Mouse (Mus musculus) erythroblast, embryonic 14.5 days (primary cell): Measurements from ENCODE around the gene Slc46a3.

Experiments
- GATA1 ChIP-seq: IDR thresholded peaks from 2 replicates; pipeline ENCODE4 v1.6.1; 2012; ENCODE audit warnings: low read length, inconsistent platforms, mixed read lengths
- TAL1 ChIP-seq: IDR thresholded peaks from 3 replicates; pipeline ENCODE4 v1.6.1; 2012; ENCODE audit warnings: low read length, inconsistent platforms, mixed read lengths

DNA sequence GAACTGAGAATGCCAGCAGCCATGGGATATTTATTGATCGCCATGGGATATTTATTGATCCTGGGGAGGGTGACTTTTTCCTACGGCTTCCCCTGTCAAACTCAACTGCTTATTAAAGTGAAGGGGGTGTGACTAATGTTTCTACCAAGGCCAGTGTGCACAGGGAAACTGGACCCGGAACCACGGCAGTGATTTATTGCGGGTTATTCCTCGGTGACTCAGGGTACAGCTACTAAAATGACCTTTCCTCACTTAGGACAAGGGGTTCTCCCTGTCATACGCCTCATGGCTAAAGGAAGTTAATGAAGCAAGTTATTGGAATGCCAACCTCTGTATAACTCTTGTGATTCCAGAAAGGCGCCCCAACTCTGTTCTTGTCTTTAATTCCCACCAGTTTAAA is 13.2 kb upstream of the Slc46a3 start:
- TF ChIP-seq GATA1 (no peak), TAL1 (no peak)
